Mouse (Mus musculus) G1E-ER4 (cell line): ENCODE results near the gene Nif3l1. TPM values are rescaled to one million over a fixed set of nuclear protein-coding genes. Genes with fewer than 3 reads are reported as not detected.

Experiments
- GATA1 ChIP-seq: IDR thresholded peaks from one replicate; pipeline ENCODE4 v1.8.0; 2012; ENCODE audit warnings: low read length, inconsistent platforms
- polyA plus RNA-seq: library from polyadenylated mRNA; stranded (reverse); fragments of >175 nt; gene quantifications from 2 replicates; pipeline ENCODE4 v1.2.3, GENCODE M21; 2012

Gene Nif3l1
- polyA plus RNA-seq: 2.7 and 11.0 TPM in 2 replicates

GRCm38 (mm10) chr1:58445143-58445722, at the start of gene Nif3l1, which contains the start of gene Ppil3:
Gene Nif3l1 (plus strand): TSS chr1:58445151.
Gene Ppil3 (minus strand): TSS chr1:58445486.
- TF ChIP-seq GATA1: no peak

DNA sequence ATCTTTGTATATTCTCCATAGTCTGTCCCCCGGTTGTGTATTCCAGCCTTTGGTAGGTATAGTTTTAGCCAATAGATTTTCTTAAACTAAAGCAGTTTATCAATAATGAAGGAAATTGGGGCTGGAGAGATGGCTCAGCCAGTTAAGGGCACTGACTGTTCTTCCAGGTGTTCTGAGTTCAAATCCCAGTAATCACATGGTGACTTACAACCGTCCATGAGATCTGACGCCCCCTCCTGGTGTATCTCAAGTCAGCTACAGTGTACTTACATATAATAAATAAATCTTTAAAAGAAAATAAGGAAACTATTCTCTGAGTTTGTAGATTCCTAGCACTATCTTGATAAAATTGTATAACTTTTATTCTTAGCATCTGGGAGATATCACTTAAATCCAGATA, 49.6 kb upstream of the Nif3l1 start:
- no peak for TF ChIP-seq GATA1

- no peak for TF ChIP-seq GATA1
Observed at GRCm38 (mm10) chr1:58396179-58396578, 48.8 kb upstream of the Nif3l1 start.

DNA sequence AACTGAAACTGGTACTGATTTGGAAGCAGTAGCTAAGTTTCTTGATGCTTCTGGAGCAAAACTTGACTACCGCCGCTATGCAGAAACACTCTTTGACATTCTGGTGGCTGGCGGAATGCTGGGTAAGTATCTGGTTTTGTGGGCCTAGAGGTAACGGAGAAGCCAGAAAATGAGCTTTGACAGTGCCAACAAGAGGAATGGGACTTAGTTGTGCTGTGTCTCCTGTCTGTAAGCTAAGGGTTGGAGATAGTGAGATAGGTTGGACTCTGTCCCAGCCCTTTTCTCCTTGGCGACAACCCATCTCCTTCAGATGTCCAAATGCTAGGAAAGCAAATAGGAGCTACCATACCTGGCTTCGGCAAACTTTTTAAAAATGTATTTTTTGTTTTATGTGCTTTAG, 47.2 kb upstream of the Nif3l1 start:
- TF ChIP-seq GATA1: no peak

GRCm38 (mm10) chr1:58401396-58401795, 43.6 kb upstream of the Nif3l1 start:
- TF ChIP-seq GATA1: no peak

- no peak for TF ChIP-seq GATA1
Observed at GRCm38 (mm10) chr1:58403745-58404144, 41.2 kb upstream of the Nif3l1 start.

DNA sequence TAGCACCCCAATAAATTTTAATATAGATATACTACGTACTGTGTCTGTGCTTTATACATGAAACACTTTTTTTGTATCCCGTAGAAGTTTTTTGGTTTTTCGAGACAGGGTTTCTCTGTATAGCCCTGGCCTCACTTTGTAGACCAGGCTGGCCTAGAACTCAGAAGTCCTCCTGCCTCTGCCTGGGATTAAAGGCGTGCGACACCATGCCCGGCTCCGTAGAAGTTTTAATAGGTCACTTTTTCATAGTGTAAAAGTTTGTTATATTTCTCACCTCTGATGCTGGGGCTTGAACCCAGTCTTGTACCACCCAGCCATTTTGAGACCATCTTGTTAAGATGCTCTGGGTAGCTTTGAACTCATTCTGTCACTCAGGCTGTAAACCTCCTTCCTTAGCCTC, 37.6 kb upstream of the Nif3l1 start:
- TF ChIP-seq GATA1: no peak

GRCm38 (mm10) chr1:58408141-58408540, 36.8 kb upstream of the Nif3l1 start:
- no peak for TF ChIP-seq GATA1

DNA sequence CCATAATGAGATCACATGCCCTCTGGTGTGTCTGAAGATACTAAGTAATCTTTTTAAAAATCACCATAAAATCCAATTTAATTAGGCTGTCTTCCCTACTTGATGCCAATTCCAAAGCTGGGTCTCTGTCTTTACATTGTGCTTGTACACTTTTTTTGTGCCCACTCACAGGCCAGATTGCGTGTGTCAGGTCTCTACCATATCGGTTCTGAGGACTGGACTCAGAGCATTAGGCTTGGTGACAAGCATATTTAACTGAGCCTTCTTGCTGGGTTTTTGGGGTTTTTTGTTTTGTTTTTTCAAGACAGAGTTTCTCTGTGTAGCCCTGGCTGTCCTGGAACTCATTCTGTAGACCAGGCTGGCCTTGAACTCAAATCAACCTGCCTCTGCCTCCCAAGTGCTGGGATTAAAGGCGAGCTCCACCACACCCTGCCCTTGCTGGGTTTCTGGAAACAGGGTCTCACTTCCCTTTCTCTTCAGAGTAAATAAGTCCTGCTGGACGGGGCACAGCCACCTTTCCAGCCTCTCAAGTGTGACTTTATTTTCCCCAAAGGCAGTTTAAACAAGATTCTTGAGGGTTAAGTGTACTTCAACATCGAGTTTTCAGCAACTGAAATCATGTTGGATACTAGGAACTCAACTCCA, 35.3 kb upstream of the Nif3l1 start:
- no peak for TF ChIP-seq GATA1

DNA sequence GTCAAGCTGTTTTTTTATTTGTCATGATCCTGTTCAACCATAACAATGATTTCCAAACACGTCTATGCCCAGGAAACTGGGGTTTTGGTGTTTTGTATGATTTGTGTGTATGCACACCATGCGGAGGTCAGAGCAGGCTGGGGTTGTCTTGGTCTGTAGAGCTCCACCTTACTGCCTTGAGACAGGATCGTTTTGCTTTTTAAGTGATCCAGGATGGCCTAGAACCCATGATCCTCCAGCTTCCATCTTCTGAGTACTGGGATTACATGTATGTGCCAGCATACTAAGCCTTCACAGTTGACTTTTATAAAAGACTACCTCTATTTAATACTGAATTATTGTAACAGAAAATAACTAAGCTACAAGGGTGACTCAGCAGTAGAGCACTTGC, 34.8 kb upstream of the Nif3l1 start:
- TF ChIP-seq GATA1: no peak

- TF ChIP-seq GATA1: no peak
Observed at GRCm38 (mm10) chr1:58410776-58411175, 34.2 kb upstream of the Nif3l1 start.

- no peak for TF ChIP-seq GATA1
Observed at GRCm38 (mm10) chr1:58415442-58415841, 29.5 kb upstream of the Nif3l1 start.

GRCm38 (mm10) chr1:58416048-58416447, 28.9 kb upstream of the Nif3l1 start:
- no peak for TF ChIP-seq GATA1

- no peak for TF ChIP-seq GATA1
Observed at GRCm38 (mm10) chr1:58420032-58420431, 24.9 kb upstream of the Nif3l1 start.

- no peak for TF ChIP-seq GATA1
Observed at GRCm38 (mm10) chr1:58420961-58421360, 24.0 kb upstream of the Nif3l1 start.

GRCm38 (mm10) chr1:58422879-58423278, 22.1 kb upstream of the Nif3l1 start:
- no peak for TF ChIP-seq GATA1
